Mouse (Mus musculus): Measurements from ENCODE around the gene Zdhhc21.

DNA sequence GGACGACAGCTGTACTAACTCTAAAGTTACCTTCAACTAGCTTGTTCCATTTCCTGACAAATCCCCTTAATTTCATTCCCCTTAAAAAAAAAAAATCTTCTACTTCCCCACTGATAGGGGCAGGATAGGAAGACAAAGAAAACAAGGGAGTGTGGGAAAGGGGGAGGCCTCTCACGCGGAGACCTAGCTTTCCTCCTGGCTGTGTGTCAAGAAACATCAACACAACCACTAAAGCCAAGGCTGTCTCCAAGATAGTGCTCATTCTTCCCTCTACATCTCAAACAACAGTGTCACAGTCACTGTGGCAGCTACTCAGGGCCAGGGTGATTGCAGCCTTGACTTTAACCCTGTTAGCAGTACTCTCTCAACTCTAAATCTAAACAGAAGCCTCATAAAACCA, 808 bp upstream of the Zdhhc21 start:
- TF ChIP-seq CTCF (IDR thresholded peaks at IDR 0.05; ENCODE audit: control insufficient read depth, insufficient read depth, insufficient read length): no peak
- no peak for TF ChIP-seq MYOD1 (IDR thresholded peaks at IDR 0.05; ENCODE audit: control insufficient read depth, insufficient read length, low read depth)
- TF ChIP-seq USF1 (IDR thresholded peaks at IDR 0.05; ENCODE audit: low read depth): no peak
- TF ChIP-seq MAX (IDR thresholded peaks at IDR 0.05): no peak
- no peak for TF ChIP-seq MYOG (IDR thresholded peaks at IDR 0.05; ENCODE audit: control insufficient read depth, extremely low read depth, insufficient read length)
- no peak for TF ChIP-seq CEBPB (IDR thresholded peaks at IDR 0.05; ENCODE audit: low read depth)

Data from C2C12 (cell line).